Comparison of ENCODE assay signal across 9 mouse cellular contexts in the genomic region with DNA sequence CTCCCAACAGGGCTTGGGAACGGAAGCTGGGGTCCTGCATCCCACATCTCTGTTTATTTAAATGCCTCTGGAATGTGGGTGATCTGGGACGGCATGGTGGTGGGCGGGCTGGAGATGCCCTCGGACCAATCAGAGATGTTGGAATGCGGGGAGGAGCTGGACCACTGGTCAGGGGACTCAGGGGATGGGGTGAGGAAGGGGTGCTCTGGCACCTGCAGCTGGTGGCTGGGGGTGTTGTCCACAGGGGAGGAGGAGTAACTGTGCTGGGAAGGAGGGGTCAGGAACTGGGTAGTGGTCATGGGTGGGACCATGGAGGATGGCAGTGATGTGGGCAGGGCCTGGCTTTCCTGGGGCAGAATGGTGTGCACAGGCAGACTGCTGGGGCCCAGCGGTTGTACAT. TPM values are rescaled to one million over a fixed set of nuclear protein-coding genes. Genes with fewer than 3 reads are reported as not detected.
DNase-seq lines count a peak whose midpoint lies in the region; ATAC-seq and TF ChIP-seq lines count a peak whose summit lies in the region.
"Had no signal": no experiment of that assay in that cellular context is flagged by ENCODE, and none has a peak within 500 bp of the region (broad histone marks: within the 10 kb centered on the region; RNA-seq: fewer than 3 reads in every experiment).

No protein-coding gene starts in this region.

- no peak for ATAC-seq in hindbrain, embryonic 11.5 days (ENCODE audit: low FRiP score)
- ATAC-seq in intestine, postnatal 0 days, result 0 out of 2 replicates have a peak, but pooled peaks have one; percentile 6
- peak; percentile 35; the same call in 1 of the 2 replicates for ATAC-seq in midbrain, embryonic 12.5 days (ENCODE audit: low FRiP score, low read depth)
- no peak for ATAC-seq in cerebellum, adult (ENCODE audit: insufficient number of reproducible peaks, low FRiP score, low TSS enrichment)

- peak; percentile 48 for DNase-seq in hindbrain, embryonic 10.5 days (ENCODE audit: low spot score)
- DNase-seq in hindbrain, embryonic 11.5 days (ENCODE audit: low spot score), result no peak
- peak; percentile 37 for DNase-seq in embryo, embryonic 10.5 days (ENCODE audit: low spot score)
- DNase-seq in spleen, postnatal 36 days (ENCODE audit: low spot score in 2 of 2), result no peak
- no peak for DNase-seq in layer of hippocampus, adult 11-12 months (ENCODE audit: low spot score)

- H3K4me3 ChIP-seq in hindbrain, embryonic 10.5 days, result no peak overlapping the region
- H3K4me3 ChIP-seq in hindbrain, embryonic 11.5 days (ENCODE audit: low read depth, low read length), result no peak overlapping the region
- H3K4me3 ChIP-seq in intestine, postnatal 0 days (ENCODE audit: low read depth, low read length), result no peak overlapping the region
- no peak overlapping the region for H3K4me3 ChIP-seq in midbrain, embryonic 12.5 days

- no peaks in the 10 kb centered on the region for H3K9me3 ChIP-seq in hindbrain, embryonic 10.5 days
- no peaks in the 10 kb centered on the region for H3K9me3 ChIP-seq in hindbrain, embryonic 11.5 days (ENCODE audit: control insufficient read depth, low read length)
- no peaks in the 10 kb centered on the region for H3K9me3 ChIP-seq in intestine, postnatal 0 days (ENCODE audit: control insufficient read depth)
- H3K9me3 ChIP-seq in midbrain, embryonic 12.5 days, result no peaks in the 10 kb centered on the region
- H3K9me3 ChIP-seq: G1E had no signal

- no peaks in the 10 kb centered on the region for H3K27me3 ChIP-seq in hindbrain, embryonic 10.5 days (ENCODE audit: insufficient read depth, poor library complexity, severe bottlenecking)
- H3K27me3 ChIP-seq in hindbrain, embryonic 11.5 days (ENCODE audit: control insufficient read depth, insufficient read depth, low read length), result no peaks in the 10 kb centered on the region
- H3K27me3 ChIP-seq in intestine, postnatal 0 days (replicated peaks; ENCODE audit: control insufficient read depth, insufficient read depth, low read length), result no peaks in the 10 kb centered on the region
- H3K27me3 ChIP-seq in midbrain, embryonic 12.5 days, result no peaks in the 10 kb centered on the region

- 41% methylated on average over 6 of the region's 6 CpGs for WGBS in hindbrain, embryonic 10.5 days
- WGBS in hindbrain, embryonic 11.5 days, result 35% methylated on average over 6 of the region's 6 CpGs
- WGBS in intestine, postnatal 0 days, result 53% methylated on average over 6 of the region's 6 CpGs
- 39% methylated on average over 6 of the region's 6 CpGs for WGBS in midbrain, embryonic 12.5 days

- TF ChIP-seq CTCF in intestine, postnatal 0 days (IDR thresholded peaks at IDR 0.05; ENCODE audit: low read depth), result no peak

- H3K36me3 ChIP-seq in hindbrain, embryonic 10.5 days, result peaks cover 72% of the 10 kb centered on the region
- H3K36me3 ChIP-seq in hindbrain, embryonic 11.5 days (ENCODE audit: control insufficient read depth, insufficient read depth, low read length), result peaks cover 30% of the 10 kb centered on the region
- peaks cover 56% of the 10 kb centered on the region for H3K36me3 ChIP-seq in intestine, postnatal 0 days (ENCODE audit: control insufficient read depth, insufficient read depth)
- H3K36me3 ChIP-seq in midbrain, embryonic 12.5 days, result peaks cover 67% of the 10 kb centered on the region

- peak overlapping the region; percentile 54; the same call in 1 of the 2 replicates for H3K27ac ChIP-seq in hindbrain, embryonic 10.5 days
- H3K27ac ChIP-seq in hindbrain, embryonic 11.5 days (ENCODE audit: low read depth, low read length), result no peak overlapping the region
- no peak overlapping the region for H3K27ac ChIP-seq in intestine, postnatal 0 days (ENCODE audit: low read depth, low read length)
- H3K27ac ChIP-seq in midbrain, embryonic 12.5 days (replicated peaks), result peak overlapping the region; percentile 42; the same call in 1 of the 2 replicates

- H3K4me2 ChIP-seq in hindbrain, embryonic 11.5 days (replicated peaks; ENCODE audit: low read depth, low read length), result no peak overlapping the region
- no peak overlapping the region for H3K4me2 ChIP-seq in intestine, postnatal 0 days (replicated peaks; ENCODE audit: low read depth)
- no peak overlapping the region for H3K4me2 ChIP-seq in midbrain, embryonic 12.5 days (replicated peaks)

- peaks cover 37% of the 10 kb centered on the region for H3K4me1 ChIP-seq in hindbrain, embryonic 10.5 days (replicated peaks)
- H3K4me1 ChIP-seq in hindbrain, embryonic 11.5 days (replicated peaks; ENCODE audit: control insufficient read depth, insufficient read depth, low read length), result 0 out of 2 replicates have a peak, but pooled peaks cover 2% of the 10 kb centered on the region
- no peaks in the 10 kb centered on the region; the same call in 1 of the 2 replicates for H3K4me1 ChIP-seq in intestine, postnatal 0 days (replicated peaks; ENCODE audit: control insufficient read depth, insufficient read depth, low read length)
- peaks cover 5% of the 10 kb centered on the region; the same call in 1 of the 2 replicates for H3K4me1 ChIP-seq in midbrain, embryonic 12.5 days

- no peak overlapping the region for H3K9ac ChIP-seq in hindbrain, embryonic 11.5 days (ENCODE audit: low read depth, low read length)
- no peak overlapping the region for H3K9ac ChIP-seq in intestine, postnatal 0 days (ENCODE audit: low read depth, low read length)
- H3K9ac ChIP-seq in midbrain, embryonic 12.5 days (replicated peaks), result peak overlapping the region; percentile 11; the same call in 1 of the 2 replicates

RNA-seq across cellular contexts. Expression of a gene that starts 14.5 kb away (rescaled TPM):
- 25.2 and 28.9 TPM in 2 replicates for polyA plus RNA-seq in hindbrain, embryonic 10.5 days (2016; fragmentation: Nextera tagmentation; extraction: Ambion mirVana)
- 29.6 and 31.2 TPM in 2 replicates for polyA plus RNA-seq in hindbrain, embryonic 11.5 days (2014; fragmentation: Nextera tagmentation; extraction: Ambion mirVana)
- polyA plus RNA-seq in intestine, postnatal 0 days (2015; fragmentation: Nextera tagmentation; extraction: Ambion mirVana), result 17.4 and 18.3 TPM in 2 replicates
- polyA plus RNA-seq in midbrain, embryonic 12.5 days (2016; fragmentation: Nextera tagmentation; extraction: Ambion mirVana), result 29.3 and 33.3 TPM in 2 replicates

RNA-seq across cellular contexts. Expression of a gene that starts 50.5 kb away (rescaled TPM):
- 23.8 and 29.7 TPM in 2 replicates for polyA plus RNA-seq in hindbrain, embryonic 10.5 days (2016; fragmentation: Nextera tagmentation; extraction: Ambion mirVana)
- polyA plus RNA-seq in hindbrain, embryonic 11.5 days (2014; fragmentation: Nextera tagmentation; extraction: Ambion mirVana), result 23.1 and 23.9 TPM in 2 replicates
- polyA plus RNA-seq in intestine, postnatal 0 days (2015; fragmentation: Nextera tagmentation; extraction: Ambion mirVana), result 6.8 TPM in 2 replicates
- polyA plus RNA-seq in midbrain, embryonic 12.5 days (2016; fragmentation: Nextera tagmentation; extraction: Ambion mirVana), result 31.4 and 33.8 TPM in 2 replicates

RNA-seq across cellular contexts. Expression of a gene that starts 57.0 kb away (rescaled TPM):
- 39.1 and 46.4 TPM in 2 replicates for polyA plus RNA-seq in hindbrain, embryonic 10.5 days (2016; fragmentation: Nextera tagmentation; extraction: Ambion mirVana)
- 48.9 and 66.8 TPM in 2 replicates for polyA plus RNA-seq in hindbrain, embryonic 11.5 days (2014; fragmentation: Nextera tagmentation; extraction: Ambion mirVana)
- polyA plus RNA-seq in intestine, postnatal 0 days (2015; fragmentation: Nextera tagmentation; extraction: Ambion mirVana), result 3.6 and 3.7 TPM in 2 replicates
- polyA plus RNA-seq in midbrain, embryonic 12.5 days (2016; fragmentation: Nextera tagmentation; extraction: Ambion mirVana), result 53.5 and 56.2 TPM in 2 replicates

Comparison
In these comparisons a context has a peak if more than half of its experiments do, and no peak if none do; other contexts are left out.
1. DNase-seq: peak in hindbrain, embryonic 10.5 days (single experiment) and embryo, embryonic 10.5 days (single experiment); none in hindbrain, embryonic 11.5 days (single experiment), spleen, postnatal 36 days (0 of 2) and layer of hippocampus, adult 11-12 months (single experiment).
2. H3K27ac ChIP-seq: peak in hindbrain, embryonic 10.5 days (single experiment) and midbrain, embryonic 12.5 days (single experiment); none in hindbrain, embryonic 11.5 days (single experiment) and intestine, postnatal 0 days (single experiment).
3. ATAC-seq: peak in intestine, postnatal 0 days (single experiment) and midbrain, embryonic 12.5 days (single experiment); none in hindbrain, embryonic 11.5 days (single experiment) and cerebellum, adult (single experiment).